Comparison of ENCODE assay signal across 8 mouse cellular contexts in genomic region chr16:91688023-91688618, GRCm38 (mm10). TPM values are rescaled to one million over a fixed set of nuclear protein-coding genes. Genes with fewer than 3 reads are reported as not detected.
DNase-seq lines count a peak whose midpoint lies in the region; ATAC-seq lines count a peak whose summit lies in the region.

No protein-coding gene starts in this region.

- peaks cover 16% of the 10 kb centered on the region for H3K4me1 ChIP-seq in lung, embryonic 16.5 days (replicated peaks; ENCODE audit: control insufficient read depth, insufficient read depth, low read length)
- H3K4me1 ChIP-seq in erythroblast, embryonic 14.5 days (ENCODE audit: control insufficient read depth): peaks cover 56% of the 10 kb centered on the region
- peaks cover 14% of the 10 kb centered on the region; the same call in 1 of the 2 replicates for H3K4me1 ChIP-seq in limb, embryonic 15.5 days
- H3K4me1 ChIP-seq in stomach, embryonic 15.5 days: peaks cover 14% of the 10 kb centered on the region

- peak; percentile 48 for ATAC-seq in lung, embryonic 16.5 days (ENCODE audit: low read depth)
- peak; percentile 28; the same call in 1 of the 2 replicates for ATAC-seq in limb, embryonic 15.5 days (ENCODE audit: insufficient number of reproducible peaks, low FRiP score, low TSS enrichment, low read depth)
- ATAC-seq in stomach, embryonic 15.5 days (ENCODE audit: insufficient read depth, low FRiP score, low read depth): peak; percentile 29; the same call in 1 of the 2 replicates

- peak overlapping the region; percentile 93 for H3K4me2 ChIP-seq in lung, embryonic 16.5 days (ENCODE audit: low read depth, low read length)
- H3K4me2 ChIP-seq in limb, embryonic 15.5 days: peak overlapping the region; percentile 90
- peak overlapping the region; percentile 91 for H3K4me2 ChIP-seq in stomach, embryonic 15.5 days

- peak overlapping the region; percentile 89 for H3K9ac ChIP-seq in lung, embryonic 16.5 days (ENCODE audit: low read length)
- peak overlapping the region; percentile 85 for H3K9ac ChIP-seq in limb, embryonic 15.5 days
- peak overlapping the region; percentile 90 for H3K9ac ChIP-seq in stomach, embryonic 15.5 days

- peaks cover 8% of the 10 kb centered on the region; the same call in 1 of the 2 replicates for H3K36me3 ChIP-seq in lung, embryonic 16.5 days (ENCODE audit: control insufficient read depth, insufficient read depth, low read length)
- peaks cover 66% of the 10 kb centered on the region for H3K36me3 ChIP-seq in erythroblast, embryonic 14.5 days (ENCODE audit: control insufficient read depth)
- H3K36me3 ChIP-seq in limb, embryonic 15.5 days: peaks cover 23% of the 10 kb centered on the region
- H3K36me3 ChIP-seq in stomach, embryonic 15.5 days: peaks cover 12% of the 10 kb centered on the region

- H3K4me3 ChIP-seq in lung, embryonic 16.5 days (ENCODE audit: low read length): peak overlapping the region; percentile 91
- peak overlapping the region; percentile 97 for H3K4me3 ChIP-seq in erythroblast, embryonic 14.5 days (replicated peaks)
- peak overlapping the region; percentile 97 for H3K4me3 ChIP-seq in limb, embryonic 15.5 days
- peak overlapping the region; percentile 97 for H3K4me3 ChIP-seq in stomach, embryonic 15.5 days (replicated peaks)

- no peak for DNase-seq in lung, postnatal 4 days
- DNase-seq in left cerebral cortex, postnatal 14 days (ENCODE audit: low spot score in 2 of 2): no peak
- no peak for DNase-seq in right cerebral cortex, postnatal 4 days
- no peak for DNase-seq in kidney, adult 8-10 months

- H3K27me3 ChIP-seq in lung, embryonic 16.5 days (ENCODE audit: control insufficient read depth, insufficient read depth, low read depth, low read length): no peaks in the 10 kb centered on the region
- no peaks in the 10 kb centered on the region for H3K27me3 ChIP-seq in erythroblast, embryonic 14.5 days (ENCODE audit: control insufficient read depth)
- H3K27me3 ChIP-seq in limb, embryonic 15.5 days: no peaks in the 10 kb centered on the region
- no peaks in the 10 kb centered on the region for H3K27me3 ChIP-seq in stomach, embryonic 15.5 days (replicated peaks)

- peak overlapping the region; percentile 61 for H3K27ac ChIP-seq in lung, embryonic 16.5 days (ENCODE audit: low read length)
- peak overlapping the region; percentile 74 for H3K27ac ChIP-seq in limb, embryonic 15.5 days
- peak overlapping the region; percentile 62 for H3K27ac ChIP-seq in stomach, embryonic 15.5 days

- intact Hi-C loops in left cerebral cortex, postnatal 14 days (cut with DNase I): no loop called here

- WGBS in lung, embryonic 16.5 days: 1% methylated on average over 50 of the region's 51 CpGs
- WGBS in limb, embryonic 15.5 days: under 1% methylated on average over 51 of the region's 51 CpGs
- WGBS in stomach, embryonic 15.5 days: under 1% methylated on average over 50 of the region's 51 CpGs

- no peaks in the 10 kb centered on the region for H3K9me3 ChIP-seq in lung, embryonic 16.5 days (ENCODE audit: control insufficient read depth, low read length)
- no peaks in the 10 kb centered on the region for H3K9me3 ChIP-seq in erythroblast, embryonic 14.5 days (ENCODE audit: control insufficient read depth, low read length)
- no peaks in the 10 kb centered on the region for H3K9me3 ChIP-seq in limb, embryonic 15.5 days
- no peaks in the 10 kb centered on the region for H3K9me3 ChIP-seq in stomach, embryonic 15.5 days

RNA-seq across cellular contexts. Expression of gene Donson, which starts 0.4 kb away (rescaled TPM):
- 20.8 and 22.2 TPM in 2 replicates for polyA plus RNA-seq in lung, embryonic 16.5 days (2015; fragmentation: Nextera tagmentation; extraction: Ambion mirVana)
- 6.7 and 6.9 TPM in 2 replicates for polyA plus RNA-seq in erythroblast, embryonic 14.5 days (2012)
- 17.3 and 19.0 TPM in 2 replicates for polyA plus RNA-seq in limb, embryonic 15.5 days (2015; fragmentation: Nextera tagmentation; extraction: Ambion mirVana)
- 20.5 and 21.1 TPM in 2 replicates for polyA plus RNA-seq in stomach, embryonic 15.5 days (2015; fragmentation: Nextera tagmentation; extraction: Ambion mirVana)
- total RNA-seq in left cerebral cortex, postnatal 14 days (2021): 10 to 100 TPM; 21.0 to 23.6 TPM

RNA-seq across cellular contexts. Expression of gene Cryzl1, which starts 40.7 kb away (rescaled TPM):
- 74.2 and 75.1 TPM in 2 replicates for polyA plus RNA-seq in lung, embryonic 16.5 days (2015; fragmentation: Nextera tagmentation; extraction: Ambion mirVana)
- 0.28 and 0.30 TPM in 2 replicates for polyA plus RNA-seq in erythroblast, embryonic 14.5 days (2012)
- polyA plus RNA-seq in limb, embryonic 15.5 days (2015; fragmentation: Nextera tagmentation; extraction: Ambion mirVana): 61.5 and 65.9 TPM in 2 replicates
- polyA plus RNA-seq in stomach, embryonic 15.5 days (2015; fragmentation: Nextera tagmentation; extraction: Ambion mirVana): 67.6 and 71.6 TPM in 2 replicates
- total RNA-seq in left cerebral cortex, postnatal 14 days (2021): 10 to 100 TPM; 98.5 to 99.7 TPM

RNA-seq across cellular contexts. Expression of gene Son, which starts 40.8 kb away (rescaled TPM):
- 113 and 118 TPM in 2 replicates for polyA plus RNA-seq in lung, embryonic 16.5 days (2015; fragmentation: Nextera tagmentation; extraction: Ambion mirVana)
- polyA plus RNA-seq in erythroblast, embryonic 14.5 days (2012): 3.8 and 4.7 TPM in 2 replicates
- polyA plus RNA-seq in limb, embryonic 15.5 days (2015; fragmentation: Nextera tagmentation; extraction: Ambion mirVana): 110 and 121 TPM in 2 replicates
- 108 and 114 TPM in 2 replicates for polyA plus RNA-seq in stomach, embryonic 15.5 days (2015; fragmentation: Nextera tagmentation; extraction: Ambion mirVana)
- total RNA-seq in left cerebral cortex, postnatal 14 days (2021): 100 to 1,000 TPM; 200 to 204 TPM

RNA-seq across cellular contexts. Expression of gene Itsn1, which starts 41.0 kb away (rescaled TPM):
- polyA plus RNA-seq in lung, embryonic 16.5 days (2015; fragmentation: Nextera tagmentation; extraction: Ambion mirVana): 17.8 and 18.0 TPM in 2 replicates
- polyA plus RNA-seq in erythroblast, embryonic 14.5 days (2012): 31.5 and 32.6 TPM in 2 replicates
- 22.7 and 23.8 TPM in 2 replicates for polyA plus RNA-seq in limb, embryonic 15.5 days (2015; fragmentation: Nextera tagmentation; extraction: Ambion mirVana)
- 19.4 and 21.7 TPM in 2 replicates for polyA plus RNA-seq in stomach, embryonic 15.5 days (2015; fragmentation: Nextera tagmentation; extraction: Ambion mirVana)
- 100 to 1,000 TPM; 118 to 127 TPM for total RNA-seq in left cerebral cortex, postnatal 14 days (2021)

RNA-seq across cellular contexts. Expression of gene Gart, which starts 41.4 kb away (rescaled TPM):
- 92.7 and 98.9 TPM in 2 replicates for polyA plus RNA-seq in lung, embryonic 16.5 days (2015; fragmentation: Nextera tagmentation; extraction: Ambion mirVana)
- polyA plus RNA-seq in erythroblast, embryonic 14.5 days (2012): 25.0 and 27.4 TPM in 2 replicates
- 99.0 and 102 TPM in 2 replicates for polyA plus RNA-seq in limb, embryonic 15.5 days (2015; fragmentation: Nextera tagmentation; extraction: Ambion mirVana)
- 107 and 115 TPM in 2 replicates for polyA plus RNA-seq in stomach, embryonic 15.5 days (2015; fragmentation: Nextera tagmentation; extraction: Ambion mirVana)
- total RNA-seq in left cerebral cortex, postnatal 14 days (2021): 10 to 100 TPM; 40.3 to 44.0 TPM

Comparison
In these comparisons a context has a peak if more than half of its experiments do, and no peak if none do; other contexts are left out.
1. RNA of gene Cryzl1, which starts 40.7 kb away (polyA plus RNA-seq): 74.2 to 75.1 TPM in lung, embryonic 16.5 days, 67.6 to 71.6 TPM in stomach, embryonic 15.5 days and 61.5 to 65.9 TPM in limb, embryonic 15.5 days; 0.28 to 0.30 TPM in erythroblast, embryonic 14.5 days; every median in the first group is over 10 times any median in the second.
2. RNA of gene Son, which starts 40.8 kb away (polyA plus RNA-seq): 110 to 121 TPM in limb, embryonic 15.5 days, 113 to 118 TPM in lung, embryonic 16.5 days and 108 to 114 TPM in stomach, embryonic 15.5 days; 3.8 to 4.7 TPM in erythroblast, embryonic 14.5 days; every median in the first group is over 10 times any median in the second.
3. Peak in every context shown above with its lines, with median percentiles within 50 percentile points of each other: ATAC-seq, H3K27ac ChIP-seq, H3K4me2 ChIP-seq, H3K4me3 ChIP-seq and H3K9ac ChIP-seq.